21 mouse cellular contexts compared by ENCODE assay signal in the genomic region with DNA sequence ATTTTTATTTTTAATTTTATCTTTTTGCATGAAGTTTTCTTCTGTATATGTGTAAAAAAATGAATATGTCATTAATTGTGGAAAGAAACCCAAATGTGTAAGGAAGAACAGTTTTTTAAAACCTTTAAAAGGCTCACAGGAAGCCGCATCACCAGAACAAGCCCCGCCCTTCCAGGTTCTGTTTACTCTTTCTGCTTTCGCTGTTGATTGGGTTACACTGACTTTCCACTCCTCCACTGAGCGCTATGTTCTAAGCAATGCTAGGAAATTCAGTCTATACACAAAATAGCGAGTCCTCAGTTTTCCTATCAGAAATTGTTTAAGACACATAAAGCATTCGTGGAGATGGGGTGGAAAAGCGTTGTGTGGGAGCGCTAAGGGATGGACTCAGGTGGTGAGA. TPM values are rescaled to one million over a fixed set of nuclear protein-coding genes. Genes with fewer than 3 reads are reported as not detected.
DNase-seq lines count a peak whose midpoint lies in the region; ATAC-seq lines count a peak whose summit lies in the region.
"Had no signal": no experiment of that assay in that cellular context is flagged by ENCODE, and none has a peak within 500 bp of the region (broad histone marks: within the 10 kb centered on the region; RNA-seq: fewer than 3 reads in every experiment).

No protein-coding gene starts in this region.

- no peak for ATAC-seq in heart, embryonic 13.5 days (ENCODE audit: extremely low read depth, insufficient number of reproducible peaks, low FRiP score, low TSS enrichment)
- ATAC-seq: forebrain, embryonic 14.5 days; Patski had no signal

- peak overlapping the region; percentile 34 for H3K4me2 ChIP-seq in heart, embryonic 13.5 days
- H3K4me2 ChIP-seq: embryonic facial prominence, embryonic 13.5 days; heart, embryonic 15.5 days; liver, embryonic 13.5 days; lung, embryonic 15.5 days had no signal

- DNase-seq in heart, adult 18-20 months = no peak
- peak; percentile 37 for DNase-seq in lung, postnatal 36 days
- no peak for DNase-seq in lung, postnatal 25 days (ENCODE audit: low spot score)
- peak; percentile 41 for DNase-seq in T-cell, adult 2 months (ENCODE audit: low spot score)
- DNase-seq in naive thymus-derived CD4-positive, alpha-beta T cell, adult 2 months (ENCODE audit: low read depth) = peak; percentile 69
- no peak for DNase-seq in layer of hippocampus, adult 8-10 months (ENCODE audit: low spot score in 2 of 2)
- DNase-seq: adrenal gland, postnatal 25 days; B cell, adult 2 months; cerebellum, adult 11 months; cerebellum, postnatal 10 days; gastrocnemius, postnatal 10 days; kidney, postnatal 36 days; layer of hippocampus, adult 9-11 months; liver, embryonic 13.5 days; midbrain, embryonic 14.5 days had no signal

- H3K36me3 ChIP-seq in heart, embryonic 13.5 days = no peaks in the 10 kb centered on the region
- H3K36me3 ChIP-seq: embryonic facial prominence, embryonic 13.5 days; heart, embryonic 15.5 days; liver, embryonic 13.5 days; lung, embryonic 15.5 days had no signal

- 0 out of 2 replicates have a peak overlapping the region, but pooled peaks have one; percentile 33 for H3K9ac ChIP-seq in heart, embryonic 13.5 days
- H3K9ac ChIP-seq: embryonic facial prominence, embryonic 13.5 days; heart, embryonic 15.5 days; liver, embryonic 13.5 days; lung, embryonic 15.5 days had no signal

- WGBS in heart, embryonic 13.5 days = 44% methylated on average over 8 of the region's 8 CpGs

- H3K27ac ChIP-seq in heart, embryonic 13.5 days (replicated peaks) = no peak overlapping the region
- H3K27ac ChIP-seq: embryonic facial prominence, embryonic 13.5 days; heart, embryonic 15.5 days; liver, embryonic 13.5 days; lung, embryonic 15.5 days had no signal

- no peak overlapping the region for H3K4me3 ChIP-seq in heart, embryonic 13.5 days
- H3K4me3 ChIP-seq: embryonic facial prominence, embryonic 13.5 days; heart, embryonic 15.5 days; liver, embryonic 13.5 days; lung, embryonic 15.5 days had no signal

- peaks cover 24% of the 10 kb centered on the region for H3K4me1 ChIP-seq in heart, embryonic 13.5 days

- peaks cover 10% of the 10 kb centered on the region for H3K27me3 ChIP-seq in heart, embryonic 13.5 days (replicated peaks)
- H3K27me3 ChIP-seq: embryonic facial prominence, embryonic 13.5 days; heart, embryonic 15.5 days; liver, embryonic 13.5 days; lung, embryonic 15.5 days; Patski had no signal

- no peaks in the 10 kb centered on the region for H3K9me3 ChIP-seq in heart, embryonic 13.5 days
- H3K9me3 ChIP-seq: embryonic facial prominence, embryonic 13.5 days; heart, embryonic 15.5 days; liver, embryonic 13.5 days; lung, embryonic 15.5 days had no signal

RNA-seq across cellular contexts. Expression of a gene that starts 39.6 kb away (rescaled TPM):
- 76.9 and 80.8 TPM in 2 replicates for polyA plus RNA-seq in heart, embryonic 13.5 days (2015; fragmentation: Nextera tagmentation; extraction: Ambion mirVana)
- total RNA-seq in heart, adult 18-20 months (2021) = 10 to 100 TPM; 66.2 to 69.4 TPM
- total RNA-seq in layer of hippocampus, adult 8-10 months (2022) = 100 to 1,000 TPM in 2 of 4 experiments, 10 to 100 TPM in 2; 86.8 to 114 (median 95.9) TPM

Comparison
In these comparisons a context has a peak if more than half of its experiments do, and no peak if none do; other contexts are left out.
1. DNase-seq: peak in lung, postnatal 36 days (single experiment), T-cell, adult 2 months (single experiment) and naive thymus-derived CD4-positive, alpha-beta T cell, adult 2 months (single experiment); none in heart, adult 18-20 months (0 of 2), lung, postnatal 25 days (single experiment) and layer of hippocampus, adult 8-10 months (0 of 2).